Mouse (Mus musculus) thymus, postnatal 10 days (tissue): ENCODE results near the gene Ccdc33.

Experiments used
- DNase-seq, 2 experiments: peaks; one replicate each; pipeline ENCODE4 v3.0.0; 2021; ENCODE audit warnings: low spot score in 2 of 2

The Ccdc33 gene

DNA sequence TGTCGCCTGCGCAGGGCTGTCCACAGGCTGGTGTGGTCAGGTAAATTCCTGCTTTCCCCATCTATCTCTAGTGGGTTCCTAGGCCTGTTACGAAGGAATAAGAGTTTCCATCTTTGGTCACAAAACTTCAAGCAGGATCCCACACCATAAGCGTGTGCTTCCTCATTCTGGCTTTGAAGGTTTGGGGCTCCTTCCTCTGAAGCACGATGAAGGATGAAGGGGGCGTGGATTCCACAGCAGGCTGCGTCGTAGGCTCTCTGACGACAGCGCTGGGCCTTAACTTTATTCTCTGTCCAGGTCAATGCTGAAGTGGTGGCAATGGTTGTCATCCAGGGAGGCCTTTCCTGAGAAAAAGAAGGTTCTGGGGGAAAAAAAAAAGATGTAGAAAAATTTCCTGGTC, 138.1 kb downstream of the Ccdc33 start:
- DNase-seq: no peak

DNA sequence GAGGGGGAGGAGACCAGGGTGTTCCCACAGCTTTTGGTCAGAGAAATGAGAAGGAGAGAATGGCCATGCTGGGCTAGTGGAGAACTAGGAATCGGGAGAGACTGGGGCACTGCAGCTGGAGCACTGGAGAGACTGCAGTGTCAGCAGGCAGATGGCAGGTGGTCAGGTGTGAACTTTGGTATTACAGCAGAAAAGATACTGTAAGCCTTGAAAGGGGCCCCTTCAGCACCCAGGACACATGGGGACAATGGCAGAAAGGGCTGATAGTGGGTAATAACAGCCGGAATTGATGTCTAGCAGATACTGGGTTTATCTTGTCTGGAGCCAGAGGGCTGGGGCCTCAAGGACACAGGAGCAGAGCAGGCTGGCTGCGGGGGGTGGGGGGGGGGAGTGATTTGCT, 139.8 kb downstream of the Ccdc33 start:
- DNase-seq: no peak
